Mouse (Mus musculus): Measurements from ENCODE around the gene Tmem181a. TPM values are rescaled to one million over a fixed set of nuclear protein-coding genes. Genes with fewer than 3 reads are reported as not detected.
"Not testable (repeated sequence)": the region's sequence is repeated elsewhere in the genome, so short reads cannot be mapped to it uniquely, and the experiment has no call there.

Tmem181a gene
- polyA plus RNA-seq, 1 experiment from 2014 or later, result 5.3 TPM

DNA sequence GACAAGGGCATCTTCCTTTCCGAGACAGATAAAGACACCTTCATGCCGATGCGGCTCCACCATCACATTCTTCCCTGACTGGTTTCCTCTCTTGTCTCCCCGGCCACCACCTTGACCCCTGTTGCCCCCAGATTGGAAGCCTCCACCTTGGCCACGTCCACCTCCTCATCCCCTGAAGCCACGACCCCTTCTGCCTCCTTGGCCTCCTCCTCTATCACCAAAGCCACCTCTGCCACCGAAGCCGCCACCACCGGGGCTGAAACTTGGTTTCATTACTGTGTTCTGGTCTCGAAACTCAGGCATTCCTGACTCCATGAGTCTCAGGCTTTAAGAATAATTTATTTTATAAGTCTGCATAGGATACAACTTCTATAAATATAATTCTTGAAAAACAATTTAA, 98.6 kb downstream of the Tmem181a start:
- H3K4me2 ChIP-seq; H3K36me3 ChIP-seq; H3K27me3 ChIP-seq (replicated peaks); ATAC-seq; H3K4me1 ChIP-seq; H3K9ac ChIP-seq; H3K27ac ChIP-seq; H3K9me3 ChIP-seq (replicated peaks); H3K4me3 ChIP-seq: not testable (repeated sequence)
- WGBS (ENCODE audit: insufficient replicate concordance), result 58% methylated on average over 10 of the region's 10 CpGs

Other genes with a start within 250 kb of the Tmem181a start
- gene Serac1, start 177.1 kb upstream of the Tmem181a start, polyA plus RNA-seq (2016; fragmentation: Nextera tagmentation; extraction: Ambion mirVana), result 2.2 TPM in 2 replicates
- gene Gtf2h5, start 177.1 kb upstream of the Tmem181a start, polyA plus RNA-seq (2016; fragmentation: Nextera tagmentation; extraction: Ambion mirVana), result 97.7 and 101 TPM in 2 replicates
- 40.1 and 42.7 TPM in 2 replicates for gene Tulp4, start 150.4 kb upstream of the Tmem181a start, polyA plus RNA-seq (2016; fragmentation: Nextera tagmentation; extraction: Ambion mirVana)
- gene Dynlt1a, start 60.6 kb downstream of the Tmem181a start, polyA plus RNA-seq (2016; fragmentation: Nextera tagmentation; extraction: Ambion mirVana), result 6.7 and 8.5 TPM in 2 replicates
- 229 and 235 TPM in 2 replicates for gene Dynlt1b, start 173.3 kb downstream of the Tmem181a start, polyA plus RNA-seq (2016; fragmentation: Nextera tagmentation; extraction: Ambion mirVana)